Mouse (Mus musculus): Measurements from ENCODE around the gene Tango2.

Tango2 gene

DNA sequence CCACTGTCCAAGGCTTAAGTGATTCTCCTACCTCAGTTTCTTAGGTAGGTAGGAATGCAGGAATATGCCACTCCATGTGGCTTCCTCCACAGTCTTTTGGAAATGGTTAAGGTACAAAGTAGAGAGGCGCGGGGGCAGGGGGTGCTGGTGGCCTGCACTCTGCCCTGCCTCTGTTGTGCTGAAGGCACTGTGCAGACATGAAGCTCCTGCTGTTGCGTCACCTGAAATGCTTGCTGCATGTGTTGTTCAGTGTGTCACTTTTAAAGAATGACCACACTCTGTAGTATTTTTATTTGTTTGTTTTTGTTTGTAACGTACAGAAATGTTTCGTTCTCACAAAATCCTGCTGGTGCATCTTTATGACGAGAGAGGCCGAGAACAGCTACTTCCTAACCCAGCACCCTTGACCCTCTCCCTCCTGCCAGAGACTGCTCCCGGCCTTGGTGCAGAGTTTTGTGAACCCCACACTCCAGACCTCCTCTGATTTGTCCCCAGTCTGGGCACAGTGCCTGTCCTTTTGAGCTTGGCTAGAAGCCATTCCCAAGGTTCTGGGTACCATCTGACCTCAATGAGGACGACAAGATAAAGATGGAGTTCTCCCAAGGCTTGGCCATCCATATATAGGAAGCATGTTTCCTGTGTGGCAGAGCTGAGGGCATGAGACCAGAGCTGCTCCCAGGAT, 35.3 kb upstream of the Tango2 start:
- DNase-seq, result peak; percentile 78

DNA sequence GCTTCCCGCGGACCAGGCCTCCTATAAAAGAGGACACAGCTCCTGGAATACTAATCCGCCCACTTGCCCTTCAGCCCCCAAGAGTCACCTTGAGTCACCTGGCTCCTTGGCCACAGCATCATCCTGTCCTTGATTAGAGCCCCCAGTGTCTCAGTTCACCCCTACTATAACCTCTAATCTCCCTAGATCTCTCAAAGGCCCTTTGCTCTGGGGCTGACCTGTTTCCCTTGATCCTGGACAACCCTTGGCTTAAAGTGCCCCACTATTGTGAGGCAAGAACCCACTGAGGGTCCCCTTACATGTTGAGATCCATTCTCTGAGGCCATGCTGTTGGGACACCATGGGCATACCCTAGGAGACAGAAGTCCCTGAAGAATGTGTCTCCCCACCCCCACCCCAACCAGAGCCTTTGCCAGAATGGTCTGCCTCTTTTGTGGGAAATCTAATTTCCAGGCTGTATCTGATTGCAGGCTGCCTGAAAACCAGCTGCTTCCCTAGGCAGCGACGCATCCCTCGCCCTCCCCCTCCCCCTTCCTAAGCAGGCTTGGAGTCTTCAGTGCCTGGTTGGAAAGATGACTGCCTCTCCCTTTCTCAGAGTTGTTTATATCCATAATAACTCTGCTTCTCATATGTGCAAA, 33.8 kb upstream of the Tango2 start:
- DNase-seq, result no peak

DNA sequence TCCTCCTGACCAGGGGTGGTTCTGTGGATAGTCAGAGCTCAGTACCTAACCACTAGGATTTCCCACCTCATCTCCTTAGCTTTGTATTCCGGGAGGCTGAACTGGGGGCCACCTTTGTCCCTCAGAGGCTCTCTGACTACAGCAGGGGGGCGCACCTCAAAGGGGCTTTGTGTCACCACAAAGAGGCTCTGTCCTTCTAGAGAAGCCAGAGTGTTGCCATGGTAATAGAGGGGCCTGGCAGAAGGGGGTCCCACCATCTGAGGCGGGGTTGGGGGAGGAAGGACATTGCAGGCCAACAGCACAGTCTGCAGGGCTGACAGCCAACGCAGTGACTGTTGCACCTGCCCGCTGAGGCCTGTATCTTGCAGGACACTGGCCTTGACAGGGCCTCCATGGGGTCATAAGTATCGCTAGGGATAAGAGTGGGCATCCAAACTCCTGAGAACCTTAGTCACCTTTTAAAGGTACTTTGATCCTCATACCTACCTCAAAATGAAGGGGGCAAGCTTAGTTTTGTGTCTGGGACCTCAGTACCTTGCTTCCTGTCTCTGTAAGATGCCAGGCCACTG, 32.7 kb upstream of the Tango2 start:
- peak; percentile 25 for DNase-seq

DNA sequence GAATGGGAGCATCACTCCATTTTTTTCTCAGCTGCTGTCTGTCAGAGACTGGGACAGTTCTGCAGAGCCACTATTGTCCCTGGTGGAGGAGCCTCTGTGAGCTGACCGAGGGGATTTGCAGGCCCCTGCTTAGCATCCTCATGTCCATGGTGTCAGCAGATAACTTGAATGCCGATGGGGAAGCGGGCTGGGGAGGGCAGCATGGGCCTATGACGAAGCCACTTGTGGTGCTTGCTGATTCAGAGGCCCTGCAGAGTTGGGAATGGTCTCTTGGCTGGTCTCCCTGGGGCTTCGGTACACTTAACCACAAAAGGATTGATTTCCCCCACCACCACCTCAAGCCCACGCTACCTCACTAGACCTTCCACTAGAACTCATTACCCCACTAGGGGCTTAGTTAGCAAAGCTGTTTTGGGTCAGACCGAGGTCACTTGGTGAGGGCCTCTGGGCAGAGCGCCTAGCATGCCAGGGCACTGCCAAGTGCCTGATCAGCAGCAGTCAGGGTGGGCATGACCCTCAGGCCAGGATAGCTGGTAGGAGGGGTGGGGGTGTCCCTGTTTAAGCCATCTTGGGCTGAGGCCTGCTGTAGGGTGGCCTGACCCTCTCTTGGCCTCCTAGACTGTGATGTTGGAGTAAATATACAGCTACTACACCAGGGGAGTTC, 31.6 kb upstream of the Tango2 start:
- DNase-seq, result peak; percentile 17

DNA sequence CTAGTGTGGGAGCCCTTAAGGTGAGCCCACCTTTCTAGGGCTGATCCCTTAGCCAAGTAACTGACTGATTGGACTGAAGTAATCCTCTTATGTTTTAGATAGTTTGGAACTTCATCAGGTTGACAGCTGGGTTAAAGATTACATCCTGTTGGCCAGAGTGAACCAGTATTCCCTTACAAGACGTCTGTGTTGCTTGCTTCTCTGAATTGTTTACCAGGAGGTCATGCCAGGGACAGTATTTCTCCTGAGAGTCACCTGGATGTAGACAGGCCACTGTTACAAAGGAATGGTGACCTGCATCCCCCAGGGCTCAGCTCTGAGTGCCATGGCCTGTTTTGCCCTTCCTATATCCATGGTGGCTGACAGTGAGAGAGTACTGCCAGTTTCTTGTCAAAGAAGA, 30.6 kb upstream of the Tango2 start:
- no peak for DNase-seq

DNA sequence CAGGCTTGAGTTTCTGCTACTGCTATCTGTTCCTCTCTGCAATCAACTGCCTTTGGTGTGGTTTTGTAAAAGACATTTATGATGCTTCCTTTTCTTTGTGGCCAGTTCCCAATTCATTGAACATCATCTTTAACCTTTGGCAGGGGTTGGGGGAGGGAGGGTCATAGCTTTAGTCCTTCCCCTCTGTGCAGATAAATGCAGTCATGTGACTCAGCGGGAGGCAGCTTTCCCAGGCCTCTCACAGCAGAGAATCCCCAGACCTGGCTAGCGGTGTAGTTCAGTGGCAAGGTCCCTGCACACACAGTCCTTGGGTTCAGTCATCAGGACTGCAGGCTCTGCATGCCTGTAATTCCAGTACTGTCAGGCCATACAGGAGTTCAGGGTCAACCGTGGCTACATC, 29.3 kb upstream of the Tango2 start:
- no peak for DNase-seq

DNA sequence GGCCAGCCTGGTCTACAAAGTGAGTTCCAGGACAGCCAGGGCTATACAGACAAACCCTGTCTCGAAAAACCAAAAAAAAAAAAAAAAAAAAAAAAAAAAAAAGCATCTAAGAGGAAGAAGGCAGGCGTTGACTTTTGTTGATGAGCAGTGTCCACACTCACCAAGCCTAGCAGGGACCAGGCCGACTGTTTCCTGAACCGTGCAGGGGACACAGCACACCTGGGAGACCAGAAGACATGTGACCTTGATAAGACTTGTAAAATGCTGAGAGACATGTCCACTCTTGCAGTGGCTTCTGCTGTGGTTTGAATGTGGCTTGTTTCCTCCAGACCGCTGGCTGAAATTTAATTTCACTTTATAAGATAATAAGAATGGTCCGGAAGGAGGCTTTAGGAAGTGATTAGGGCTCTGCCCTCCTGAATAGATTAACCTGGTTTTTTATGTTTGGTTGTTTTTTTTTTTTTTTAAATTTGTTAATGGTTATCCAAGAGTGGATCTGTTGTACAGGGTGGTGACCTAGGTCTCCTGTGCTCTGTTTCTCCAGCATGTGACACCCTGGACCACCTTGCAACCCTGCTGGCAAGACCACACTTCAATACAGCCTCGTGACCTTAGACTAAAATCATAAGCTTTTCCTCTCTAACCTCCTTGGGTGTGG, 28.5 kb upstream of the Tango2 start:
- no peak for DNase-seq

DNA sequence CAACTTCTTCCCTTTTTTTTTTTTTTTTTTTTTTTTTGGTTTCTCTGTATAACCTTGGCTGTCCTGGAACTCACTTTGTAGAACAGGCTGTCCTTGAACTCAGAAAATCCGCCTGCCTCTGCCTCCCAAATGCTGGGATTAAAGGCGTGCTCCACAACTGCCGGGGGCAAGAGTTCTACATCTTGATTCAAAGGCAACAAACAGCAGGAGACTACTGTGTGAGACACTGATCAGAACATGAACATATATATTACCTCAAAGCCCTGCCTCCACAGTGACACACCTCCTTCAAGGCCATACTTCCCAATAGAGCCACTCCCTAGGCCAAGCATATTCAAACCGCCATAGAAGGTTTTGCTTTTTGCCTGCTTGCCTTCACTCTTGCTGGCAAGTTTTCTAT, 25.7 kb upstream of the Tango2 start:
- no peak for DNase-seq

DNA sequence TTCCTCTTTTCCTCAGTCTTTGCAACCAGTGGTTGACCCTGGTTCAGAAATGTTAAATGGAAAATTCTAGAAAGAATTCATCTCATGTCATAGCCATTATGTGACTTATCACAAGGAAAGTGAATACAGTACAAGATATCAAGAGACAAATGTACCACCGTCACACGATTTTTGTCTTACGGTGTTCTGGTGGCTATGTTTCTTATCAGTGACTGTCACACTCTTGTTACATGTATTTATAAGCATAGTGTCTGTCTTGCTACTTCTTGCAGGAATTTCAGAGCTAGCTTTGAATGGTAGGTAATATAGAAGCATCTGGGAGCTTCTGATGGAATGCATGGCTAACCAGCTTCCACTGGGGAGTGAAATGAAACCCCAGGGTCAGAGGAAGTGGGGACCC, 22.3 kb upstream of the Tango2 start:
- no peak for DNase-seq

DNA sequence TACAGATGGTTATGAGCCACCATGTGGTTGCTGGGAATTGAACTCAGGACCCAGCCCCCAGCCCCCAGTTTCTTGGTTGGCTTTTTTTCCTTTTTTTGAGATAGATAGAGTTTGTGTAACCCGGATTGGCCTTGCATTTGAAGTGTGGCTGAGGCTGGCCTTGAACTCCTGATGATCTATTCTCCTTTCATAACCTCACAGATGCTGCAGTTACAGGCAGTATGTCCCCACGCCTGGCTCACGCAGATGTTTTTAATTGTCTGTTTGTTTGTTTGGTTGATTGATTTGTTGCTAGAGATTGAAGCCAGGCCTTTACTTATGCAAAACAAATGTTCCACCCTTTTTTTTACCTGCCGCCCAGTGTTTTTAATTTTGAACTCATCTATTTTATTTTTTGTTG, 18.9 kb upstream of the Tango2 start:
- no peak for DNase-seq

DNA sequence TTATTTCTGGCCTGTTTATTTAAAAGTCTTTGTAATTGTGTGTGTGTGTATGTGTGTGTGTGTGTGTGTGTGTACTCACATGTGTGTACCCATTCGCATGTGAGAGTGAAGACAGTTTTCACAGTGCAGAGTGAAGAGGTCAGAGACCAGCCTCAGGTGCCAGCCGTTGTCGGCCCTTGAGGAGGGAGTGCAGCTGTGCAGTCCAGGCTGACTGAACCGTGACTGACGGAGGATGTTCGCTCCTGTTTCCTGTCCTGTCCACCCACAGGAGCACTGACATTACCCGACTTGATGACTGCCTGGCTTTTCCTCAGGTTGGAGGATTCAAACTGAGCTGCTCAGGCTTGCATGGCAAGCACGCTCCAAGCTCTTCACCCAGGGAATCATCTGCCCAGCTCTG, 15.0 kb upstream of the Tango2 start:
- DNase-seq, result no peak

DNA sequence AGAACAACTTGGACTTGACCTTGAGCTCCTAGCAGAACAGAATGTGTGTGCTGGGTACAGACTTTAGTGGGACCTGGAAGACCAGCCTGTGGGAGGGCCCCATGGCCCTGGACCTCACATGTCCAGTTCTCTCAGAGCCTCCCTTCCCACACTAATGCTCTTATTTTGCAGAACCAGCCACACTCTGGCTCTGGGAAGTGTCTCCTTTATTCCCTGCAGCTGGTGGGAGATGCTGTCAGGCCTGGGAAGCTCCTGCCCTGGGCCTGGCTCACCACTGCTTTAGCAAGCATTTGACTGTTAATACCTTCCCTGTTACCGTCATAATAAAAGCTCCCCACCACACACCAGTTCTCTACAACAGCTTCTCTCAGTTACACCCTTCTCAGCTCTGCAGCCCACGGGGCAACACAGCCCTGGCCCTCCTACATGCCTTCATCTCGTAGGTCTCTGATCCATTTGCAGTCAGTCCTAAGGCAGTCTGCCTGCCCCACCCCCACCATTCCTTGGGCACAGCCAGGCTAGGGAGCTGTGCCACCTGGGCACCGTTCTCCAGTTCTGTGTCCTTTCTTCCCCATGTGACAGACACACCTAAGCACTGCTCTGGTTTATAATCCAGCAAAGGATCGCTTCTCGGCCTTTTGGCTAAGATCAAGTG, 12.4 kb upstream of the Tango2 start:
- peak; percentile 78 for DNase-seq

DNA sequence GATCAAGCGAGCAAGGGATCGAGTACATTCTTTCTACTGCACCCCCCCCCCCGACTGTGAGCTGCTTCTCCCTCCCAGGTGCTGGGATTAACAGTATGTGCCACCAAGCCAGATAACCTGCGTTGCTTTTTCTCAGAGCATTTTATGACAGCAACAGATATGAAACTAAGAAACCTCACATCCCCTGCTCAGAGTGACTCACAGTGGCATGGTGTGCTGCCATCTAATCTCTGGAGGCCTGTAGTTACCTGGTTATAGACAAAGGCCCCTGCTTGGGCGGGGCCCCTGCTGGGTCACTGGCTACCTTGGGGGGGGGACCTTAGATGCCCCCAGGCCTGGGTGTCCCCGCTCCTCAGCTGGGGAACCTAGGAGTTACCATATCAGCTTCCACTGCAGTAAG, 10.1 kb upstream of the Tango2 start:
- no peak for DNase-seq

DNA sequence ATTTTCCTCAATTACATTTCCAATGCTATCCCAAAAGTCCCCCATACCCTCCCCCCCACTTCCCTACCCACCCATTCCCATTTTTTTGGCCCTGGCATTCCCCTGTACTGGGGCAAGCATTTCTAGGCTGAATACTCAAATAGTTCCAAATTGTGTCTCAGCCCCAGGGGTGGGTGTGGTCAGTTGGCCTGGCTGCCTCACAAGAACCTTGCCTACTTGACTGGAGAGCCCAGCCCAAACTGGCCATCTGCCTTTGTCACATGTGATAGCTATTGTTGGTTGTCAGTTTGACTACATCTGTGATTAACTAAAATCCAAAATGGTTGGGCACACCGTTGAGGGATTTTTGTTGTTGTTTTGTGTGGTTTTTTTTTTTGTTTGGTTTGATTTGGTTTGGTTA, 9.1 kb upstream of the Tango2 start:
- DNase-seq, result no peak

DNA sequence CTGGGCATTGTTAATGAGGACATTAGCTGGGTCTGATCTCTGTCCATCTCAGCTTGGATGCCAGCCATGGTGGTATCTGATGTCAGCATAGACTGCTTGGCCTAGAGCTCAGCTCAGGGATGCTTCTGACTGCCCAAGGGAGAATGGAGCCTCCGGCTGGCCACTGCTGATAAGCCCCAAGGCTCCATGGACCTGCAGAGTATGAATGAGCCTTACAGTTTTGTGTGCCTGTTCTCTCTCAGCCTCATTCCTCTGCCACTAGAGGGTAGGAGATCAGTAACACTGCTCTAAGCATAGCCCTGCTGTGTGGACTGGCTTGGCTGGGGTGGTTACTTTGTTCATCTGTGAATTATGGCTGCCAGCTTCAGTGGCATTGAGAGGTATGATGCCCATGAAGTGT, 5.2 kb upstream of the Tango2 start:
- no peak for DNase-seq

DNA sequence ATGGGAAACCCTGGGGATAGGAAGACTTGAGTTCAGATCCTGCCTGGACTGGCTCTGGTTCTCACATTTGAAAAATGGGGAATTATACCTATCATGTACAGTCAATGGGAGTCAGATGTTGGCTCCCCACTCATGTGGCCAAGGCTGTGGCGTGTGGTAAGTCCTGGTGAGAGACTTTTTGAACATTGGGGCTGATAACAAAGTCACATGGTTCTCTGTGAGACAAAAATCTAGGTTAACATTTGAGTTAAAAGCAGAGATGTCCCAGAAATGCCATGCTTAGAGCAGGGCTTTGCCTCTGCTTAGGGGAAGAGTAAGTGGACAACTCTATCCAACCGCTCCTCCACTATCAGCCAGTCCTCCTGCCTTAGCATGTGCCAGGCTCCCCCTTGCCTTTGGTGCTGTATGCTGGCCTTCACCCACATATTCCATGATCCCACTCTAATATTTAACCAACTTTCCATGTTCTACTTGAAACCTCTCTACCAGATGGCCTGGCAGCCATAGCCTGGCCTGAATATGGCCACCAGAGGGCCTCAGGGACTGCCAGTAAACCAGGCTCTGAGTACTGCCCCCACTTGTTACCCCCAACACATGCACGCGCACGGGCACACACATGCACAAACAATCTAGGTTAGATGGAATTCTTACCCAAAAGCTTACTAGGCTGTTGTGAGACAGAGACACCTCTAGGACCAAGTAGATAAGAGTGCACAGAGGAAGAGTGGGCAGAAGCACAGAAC, 3.6 kb upstream of the Tango2 start:
- peak; percentile 77 for DNase-seq

DNA sequence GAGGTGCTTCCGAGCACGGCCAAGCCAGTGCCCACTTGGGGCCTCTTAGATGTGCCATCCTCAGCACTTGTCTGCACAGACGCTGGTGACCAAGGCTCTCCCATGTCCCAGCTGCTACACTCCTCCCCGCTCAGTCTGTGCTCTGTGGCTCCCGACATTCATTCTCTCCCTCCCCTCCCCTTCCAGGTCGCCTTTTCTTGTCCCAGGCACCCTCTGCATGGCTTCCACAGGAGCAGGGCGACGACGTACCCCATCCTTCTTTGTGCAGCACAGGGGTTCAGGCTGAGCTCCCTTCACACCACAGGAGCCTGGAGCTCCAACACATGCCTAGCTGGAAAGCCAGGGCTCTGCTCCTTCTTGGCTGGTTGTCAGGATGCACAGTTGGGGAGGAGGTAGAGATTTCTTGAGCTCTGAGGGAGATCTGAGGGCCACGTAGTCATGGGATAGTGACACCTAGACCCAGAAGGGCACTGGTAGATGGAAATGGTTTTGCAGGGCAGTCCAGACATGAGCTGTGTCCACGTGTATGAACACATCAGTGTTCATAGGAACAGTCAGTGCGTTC, 1.9 kb upstream of the Tango2 start:
- peak; percentile 63 for DNase-seq

DNA sequence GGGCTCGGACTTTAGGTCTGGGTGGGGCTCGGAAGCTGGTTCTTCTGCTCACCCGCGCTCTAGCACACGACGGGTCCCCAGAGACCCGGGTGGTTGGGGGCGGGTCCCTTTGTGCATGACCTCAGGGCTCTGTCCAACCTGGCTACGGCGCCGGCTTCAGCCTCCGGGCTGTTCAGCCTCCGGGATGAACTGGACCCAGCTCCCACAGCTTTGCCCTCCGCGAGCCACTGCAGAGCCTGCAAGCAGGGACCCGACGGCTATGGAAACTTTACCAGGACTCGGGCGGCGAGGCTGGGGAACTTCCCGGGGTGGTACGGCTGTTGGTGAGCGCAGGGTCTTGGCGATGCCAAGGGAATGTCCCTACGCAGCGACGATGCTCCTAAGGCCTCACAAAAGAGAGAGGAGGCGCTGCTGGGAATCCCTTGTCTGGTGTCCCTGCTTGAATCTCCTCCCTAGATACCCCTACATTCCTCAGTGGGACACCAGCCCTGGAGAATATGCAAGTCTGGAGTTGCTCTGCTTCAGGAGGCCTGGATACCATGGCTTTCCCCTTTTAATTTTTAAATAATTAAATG, 785 bp upstream of the Tango2 start:
- no peak for DNase-seq

DNA sequence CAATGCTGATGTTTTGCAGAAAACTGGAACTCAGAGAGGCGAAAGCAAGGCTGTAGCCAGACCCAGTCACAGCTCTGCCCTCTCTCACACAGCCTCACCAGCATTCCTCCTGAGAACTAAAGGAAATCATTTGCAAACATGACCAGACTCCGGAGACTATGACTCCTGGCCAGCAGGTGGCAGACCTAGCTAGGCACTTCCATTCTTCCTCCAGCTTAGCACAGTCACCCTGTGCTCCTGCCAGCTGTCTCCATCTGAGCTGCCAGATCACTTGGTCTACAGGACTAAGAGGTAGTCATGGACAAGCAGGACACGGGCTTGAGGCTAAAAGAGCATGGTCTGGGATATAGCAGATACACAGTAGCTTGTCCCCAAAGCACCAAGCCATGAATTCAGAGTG, 2.7 kb downstream of the Tango2 start:
- DNase-seq, result peak; percentile 93

DNA sequence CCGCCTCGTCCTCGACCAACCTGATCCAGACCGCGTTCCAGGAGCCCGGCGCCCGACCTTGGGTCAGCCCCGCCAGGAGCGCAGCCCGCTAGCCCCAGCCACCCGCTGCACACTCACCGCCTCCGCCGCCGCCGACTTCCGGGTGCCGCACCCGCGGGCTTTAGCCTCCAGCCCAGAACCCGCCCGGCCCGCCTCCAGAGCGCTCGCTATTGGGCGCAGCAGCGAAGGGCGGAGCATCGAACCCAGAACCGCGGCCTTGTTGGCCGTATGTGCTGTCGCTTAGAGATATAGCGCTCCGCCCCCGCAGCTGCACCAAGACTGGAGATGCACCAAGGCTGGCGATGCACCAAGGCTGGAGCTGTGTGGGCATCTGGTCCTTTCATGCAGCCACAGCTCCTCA, 4.1 kb downstream of the Tango2 start:
- DNase-seq, result peak; percentile 97
